Mouse (Mus musculus): ENCODE measurements around the gene Tyw1.

- TF ChIP-seq CTCF (conservative IDR thresholded peaks at IDR 0.05; ENCODE audit: insufficient read depth, insufficient read length, low read depth, low read length) (no peak), POLR2A (IDR thresholded peaks at IDR 0.05; ENCODE audit: low read depth, low read length) (no peak)
These were observed 13.6 kb downstream of the Tyw1 start for GRCm38 (mm10) chr5:130268976-130269375.
